Comparison of ENCODE assay signal across 16 mouse cellular contexts in the genomic region with DNA sequence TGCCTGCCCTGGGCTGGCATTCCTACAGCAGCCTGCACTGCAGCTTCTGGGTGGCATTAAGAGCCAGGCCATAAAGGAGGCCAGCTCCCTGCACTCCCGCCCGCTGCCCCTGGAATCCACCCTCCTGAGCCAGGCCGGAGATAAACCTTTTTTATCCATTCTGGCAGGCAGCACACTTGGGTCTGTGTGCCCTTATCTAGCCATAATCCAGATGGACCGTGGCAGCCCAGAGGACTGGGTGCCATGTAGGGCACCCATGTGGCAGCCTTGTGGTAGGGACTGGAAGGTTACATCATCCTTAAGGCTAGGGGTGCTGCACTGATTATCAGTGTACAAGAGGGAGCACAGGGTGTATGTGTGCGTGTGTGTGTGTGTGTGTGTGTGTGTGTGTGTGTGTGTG. TPM values are rescaled to one million over a fixed set of nuclear protein-coding genes. Genes with fewer than 3 reads are reported as not detected.
A peak's percentile ranks its signal among the peaks of the same experiment; 100 is the strongest.
DNase-seq lines count a peak whose midpoint lies in the region; ATAC-seq and TF ChIP-seq lines count a peak whose summit lies in the region.
"Had no signal": no experiment of that assay in that cellular context is flagged by ENCODE, and none has a peak within 500 bp of the region (broad histone marks: within the 10 kb centered on the region; RNA-seq: fewer than 3 reads in every experiment).

No protein-coding gene starts in this region.

- H3K4me1 ChIP-seq in liver, embryonic 16.5 days (ENCODE audit: control insufficient read depth, low read depth, low read length) = no peaks in the 10 kb centered on the region
- H3K4me1 ChIP-seq in liver, embryonic 11.5 days (replicated peaks; ENCODE audit: control insufficient read depth, insufficient read depth, low read length) = no peaks in the 10 kb centered on the region
- H3K4me1 ChIP-seq in heart, embryonic 10.5 days = no peaks in the 10 kb centered on the region; the same call in 1 of the 2 replicates
- H3K4me1 ChIP-seq: limb, embryonic 12.5 days; megakaryocyte, embryonic 14.5 days had no signal

- H3K27ac ChIP-seq in gastrocnemius, adult 2 months = no peak overlapping the region
- no peak overlapping the region for H3K27ac ChIP-seq in liver, embryonic 16.5 days (ENCODE audit: low read length)
- no peak overlapping the region for H3K27ac ChIP-seq in liver, embryonic 11.5 days (ENCODE audit: low read depth, low read length)
- peak overlapping the region; percentile 49 for H3K27ac ChIP-seq in heart, embryonic 10.5 days
- H3K27ac ChIP-seq: left cerebral cortex, adult 2 months; limb, embryonic 12.5 days; neural tube, embryonic 13.5 days had no signal

- no peak overlapping the region for H3K9ac ChIP-seq in liver, embryonic 16.5 days (ENCODE audit: low read depth, low read length)
- H3K9ac ChIP-seq in liver, embryonic 11.5 days (ENCODE audit: low read depth, low read length) = no peak overlapping the region
- H3K9ac ChIP-seq: limb, embryonic 12.5 days; neural tube, embryonic 13.5 days had no signal

- H3K4me3 ChIP-seq in gastrocnemius, adult 2 months = no peak overlapping the region
- H3K4me3 ChIP-seq in liver, embryonic 16.5 days (ENCODE audit: low read depth, low read length) = no peak overlapping the region
- no peak overlapping the region for H3K4me3 ChIP-seq in liver, embryonic 11.5 days (ENCODE audit: low read depth, low read length)
- H3K4me3 ChIP-seq in heart, embryonic 10.5 days = no peak overlapping the region
- H3K4me3 ChIP-seq: left cerebral cortex, adult 2 months; limb, embryonic 12.5 days; megakaryocyte, embryonic 14.5 days; neural tube, embryonic 13.5 days had no signal

- no peaks in the 10 kb centered on the region for H3K9me3 ChIP-seq in liver, embryonic 16.5 days (replicated peaks; ENCODE audit: control insufficient read depth, low read length)
- no peaks in the 10 kb centered on the region for H3K9me3 ChIP-seq in liver, embryonic 11.5 days (ENCODE audit: control insufficient read depth, low read length)
- no peaks in the 10 kb centered on the region for H3K9me3 ChIP-seq in heart, embryonic 10.5 days
- H3K9me3 ChIP-seq: limb, embryonic 12.5 days; neural tube, embryonic 13.5 days had no signal

- intact Hi-C loops in gastrocnemius, postnatal 14 days (cut with DNase I; ENCODE audit: low total_unique reads) = no loop called here
- intact Hi-C loops in gastrocnemius, adult 2 months (cut with DNase I) = no loop called here

- 44% methylated on average over 5 of the region's 5 CpGs for WGBS in liver, embryonic 16.5 days (ENCODE audit: insufficient replicate concordance)
- 71% methylated on average over 5 of the region's 5 CpGs for whole genome bisulfite sequencing in liver, embryonic 11.5 days
- WGBS in heart, embryonic 10.5 days = 56% methylated on average over 5 of the region's 5 CpGs

- ATAC-seq in liver, embryonic 16.5 days (ENCODE audit: low read depth) = peak; percentile 27; the same call in 1 of the 2 replicates
- no peak for ATAC-seq in liver, embryonic 11.5 days (replicated peaks; ENCODE audit: low FRiP score)

- peak; percentile 22 for DNase-seq in gastrocnemius, postnatal 14 days
- DNase-seq in gastrocnemius, adult 2 months = no peak
- no peak for DNase-seq in liver, embryonic 11.5 days (ENCODE audit: low spot score)
- no peak for DNase-seq in heart, embryonic 10.5 days (ENCODE audit: low spot score)
- DNase-seq in heart, postnatal 4 days = peak; percentile 57
- DNase-seq in lung, postnatal 36 days = no peak
- no peak for DNase-seq in layer of hippocampus, adult 8-10 months (ENCODE audit: low spot score in 2 of 2)
- DNase-seq: cerebellum, postnatal 36 days; thymus, postnatal 14 days had no signal

- no peaks in the 10 kb centered on the region for H3K27me3 ChIP-seq in liver, embryonic 16.5 days (ENCODE audit: control insufficient read depth, insufficient read depth, low read depth, low read length)
- 0 out of 2 replicates have a peak, but pooled peaks cover 2% of the 10 kb centered on the region for H3K27me3 ChIP-seq in liver, embryonic 11.5 days (replicated peaks; ENCODE audit: control insufficient read depth, insufficient read depth, low read length)
- peaks cover 21% of the 10 kb centered on the region; the same call in 1 of the 2 replicates for H3K27me3 ChIP-seq in heart, embryonic 10.5 days (ENCODE audit: insufficient read depth, poor library complexity, severe bottlenecking)
- H3K27me3 ChIP-seq: neural tube, embryonic 13.5 days had no signal

- H3K4me2 ChIP-seq in liver, embryonic 16.5 days (ENCODE audit: low read depth, low read length) = no peak overlapping the region
- no peak overlapping the region for H3K4me2 ChIP-seq in liver, embryonic 11.5 days
- H3K4me2 ChIP-seq: limb, embryonic 12.5 days; neural tube, embryonic 13.5 days had no signal

- TF ChIP-seq CTCF in gastrocnemius, adult 2 months (IDR thresholded peaks at IDR 0.05) = no peak

- H3K36me3 ChIP-seq in liver, embryonic 16.5 days (ENCODE audit: control insufficient read depth, insufficient read depth) = no peaks in the 10 kb centered on the region
- H3K36me3 ChIP-seq in liver, embryonic 11.5 days (ENCODE audit: control insufficient read depth, insufficient read depth, low read length) = no peaks in the 10 kb centered on the region
- no peaks in the 10 kb centered on the region for H3K36me3 ChIP-seq in heart, embryonic 10.5 days
- H3K36me3 ChIP-seq: limb, embryonic 12.5 days; neural tube, embryonic 13.5 days had no signal

RNA-seq across cellular contexts. Expression of gene Shisal1, which starts 16.4 kb away (rescaled TPM):
- total RNA-seq in gastrocnemius, postnatal 14 days (2021) = 1 to 10 TPM; 2.7 to 5.0 TPM
- total RNA-seq in gastrocnemius, adult 2 months (2021) = under 1 TPM; 0.23 to 0.56 TPM
- polyA plus RNA-seq in liver, embryonic 16.5 days (2015; fragmentation: Nextera tagmentation; extraction: Ambion mirVana) = 0.15 and 0.21 TPM in 2 replicates
- polyA plus RNA-seq in liver, embryonic 11.5 days (2014; fragmentation: Nextera tagmentation; extraction: Ambion mirVana) = 0.25 and 0.51 TPM in 2 replicates
- 0.30 and 0.40 TPM in 2 replicates for polyA plus RNA-seq in heart, embryonic 10.5 days (2016; fragmentation: Nextera tagmentation; extraction: Ambion mirVana)
- total RNA-seq in heart, postnatal 4 days (2021) = 1 to 10 TPM; 2.3 to 3.2 TPM
- 10 to 100 TPM; 44.3 to 55.3 (median 48.2) TPM for total RNA-seq in layer of hippocampus, adult 8-10 months (2022)
- total RNA-seq: CH12.LX; monocyte, adult 5-6 weeks had no signal

Comparison
In these comparisons a context has a peak if more than half of its experiments do, and no peak if none do; other contexts are left out.
1. DNase-seq: peak in gastrocnemius, postnatal 14 days (single experiment) and heart, postnatal 4 days (single experiment); none in gastrocnemius, adult 2 months (single experiment), liver, embryonic 11.5 days (single experiment), heart, embryonic 10.5 days (single experiment), lung, postnatal 36 days (single experiment) and layer of hippocampus, adult 8-10 months (0 of 2).
2. RNA of gene Shisal1, which starts 16.4 kb away (total RNA-seq): 44.3 to 55.3 TPM in layer of hippocampus, adult 8-10 months; 2.7 to 5.0 TPM in gastrocnemius, postnatal 14 days, 2.3 to 3.2 TPM in heart, postnatal 4 days and 0.23 to 0.56 TPM in gastrocnemius, adult 2 months; every median in the first group is over 4 times any median in the second.